Mouse (Mus musculus): Measurements from ENCODE around the gene Lmod3. TPM values are rescaled to one million over a fixed set of nuclear protein-coding genes. Genes with fewer than 3 reads are reported as not detected.

Lmod3 gene
- polyA plus RNA-seq, 1 experiment from 2014 or later: 0.42 TPM

DNA sequence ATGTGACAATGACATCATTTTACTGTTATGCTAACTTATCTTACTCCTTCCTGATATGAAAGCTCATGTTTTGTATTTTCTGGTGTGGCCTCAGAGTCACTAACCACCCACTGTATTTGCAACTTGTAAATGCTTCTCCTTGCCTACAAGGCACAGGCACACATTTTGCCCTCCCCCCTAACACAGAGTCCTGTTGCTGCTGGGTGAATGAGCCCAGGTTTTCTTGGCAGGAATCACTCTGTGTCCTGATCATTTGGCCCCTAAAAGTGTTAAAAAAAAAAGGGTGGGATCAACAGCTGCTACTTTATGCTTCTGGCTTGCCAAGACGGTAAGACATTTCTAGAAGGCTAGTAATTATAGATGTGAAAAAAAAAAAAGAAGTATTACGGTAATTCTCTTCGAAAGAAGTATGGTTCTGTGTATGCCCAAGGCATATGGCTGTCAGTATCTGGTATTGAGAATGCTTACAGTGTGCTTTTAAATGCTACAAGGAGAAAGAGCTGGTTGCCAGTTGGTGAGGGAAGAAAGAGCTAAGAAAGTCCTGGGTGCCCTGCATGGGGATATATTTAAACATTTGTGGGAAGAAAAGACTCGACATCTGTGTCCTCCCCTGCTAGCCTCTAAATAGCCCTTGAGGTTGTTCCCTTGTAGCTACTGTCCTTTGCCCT lies 36.3 kb downstream of the Lmod3 start:
- Histone ChIP-seq H3K4me3 (ENCODE audit: low read depth, low read length) (no peak overlapping the region), H3K36me3 (ENCODE audit: control insufficient read depth, insufficient read depth, low read length) (no peaks in the 10 kb centered on the region), H3K9ac (ENCODE audit: low read depth, low read length) (no peak overlapping the region), H3K27ac (ENCODE audit: low read depth, low read length) (no peak overlapping the region), H3K4me2 (replicated peaks; ENCODE audit: low read depth, low read length) (no peak overlapping the region), H3K27me3 (ENCODE audit: control insufficient read depth, insufficient read depth, low read length) (no peaks in the 10 kb centered on the region), H3K9me3 (ENCODE audit: control insufficient read depth, low read length) (no peaks in the 10 kb centered on the region), H3K4me1 (replicated peaks; ENCODE audit: control insufficient read depth, insufficient read depth, low read length) (no peaks in the 10 kb centered on the region)
- WGBS: 90% methylated on average over 4 of the region's 4 CpGs
- DNase-seq (ENCODE audit: low spot score) (no peak), ATAC-seq (ENCODE audit: low FRiP score) (no peak)

DNA sequence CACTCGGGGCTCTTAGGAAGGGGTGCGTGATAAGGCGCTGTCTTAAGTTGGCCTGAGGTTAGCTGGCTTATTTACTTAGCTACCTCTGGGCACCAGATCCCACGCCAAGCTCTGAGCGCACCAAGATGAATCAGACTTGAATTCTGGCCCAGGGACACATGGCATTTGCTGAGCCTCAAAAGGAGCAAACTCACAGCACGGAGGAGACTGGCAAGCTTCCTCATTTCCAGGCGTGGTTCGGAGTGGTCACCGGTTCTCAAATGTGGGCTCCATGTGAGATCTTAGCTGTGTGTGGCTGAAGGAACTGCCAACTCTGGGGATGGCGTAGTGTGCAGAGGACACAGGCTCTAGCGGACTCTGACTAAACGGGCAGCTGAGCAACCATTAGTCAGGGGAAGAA lies 40.6 kb downstream of the Lmod3 start:
- no peak overlapping the region for H3K4me3 ChIP-seq (ENCODE audit: low read depth, low read length)

GRCm38 (mm10) chr6:97210962-97211601 lies 41.5 kb downstream of the Lmod3 start:
- 4% methylated on average over 22 of the region's 22 CpGs for WGBS
- H3K27ac ChIP-seq (ENCODE audit: low read depth, low read length): peak overlapping the region; percentile 42; the same call in 1 of the 2 replicates
- no peaks in the 10 kb centered on the region for H3K9me3 ChIP-seq (ENCODE audit: control insufficient read depth, low read length)
- peak overlapping the region; percentile 75 for H3K9ac ChIP-seq (ENCODE audit: low read depth, low read length)
- H3K36me3 ChIP-seq (ENCODE audit: control insufficient read depth, insufficient read depth, low read length): no peaks in the 10 kb centered on the region
- DNase-seq (ENCODE audit: low spot score) (no peak), ATAC-seq (ENCODE audit: low FRiP score) (peak; percentile 67)
- H3K27me3 ChIP-seq (ENCODE audit: control insufficient read depth, insufficient read depth, low read length): no peaks in the 10 kb centered on the region
- peak overlapping the region; percentile 64 for H3K4me3 ChIP-seq (ENCODE audit: low read depth, low read length)
- peak overlapping the region; percentile 81 for H3K4me2 ChIP-seq (replicated peaks; ENCODE audit: low read depth, low read length)
- no peaks in the 10 kb centered on the region for H3K4me1 ChIP-seq (replicated peaks; ENCODE audit: control insufficient read depth, insufficient read depth, low read length)

More for the DNA sequence above, 40.6 kb downstream of the Lmod3 start:
- WGBS: 81% methylated on average over 12 of the region's 12 CpGs
- ATAC-seq (ENCODE audit: low FRiP score) (no peak), DNase-seq (ENCODE audit: low spot score) (no peak)
- Histone ChIP-seq H3K36me3 (ENCODE audit: control insufficient read depth, insufficient read depth, low read length) (no peaks in the 10 kb centered on the region), H3K9me3 (ENCODE audit: control insufficient read depth, low read length) (no peaks in the 10 kb centered on the region), H3K4me2 (replicated peaks; ENCODE audit: low read depth, low read length) (peak overlapping the region; percentile 81; the same call in 1 of the 2 replicates), H3K4me1 (replicated peaks; ENCODE audit: control insufficient read depth, insufficient read depth, low read length) (no peaks in the 10 kb centered on the region), H3K9ac (ENCODE audit: low read depth, low read length) (no peak overlapping the region), H3K27ac (ENCODE audit: low read depth, low read length) (no peak overlapping the region), H3K27me3 (ENCODE audit: control insufficient read depth, insufficient read depth, low read length) (no peaks in the 10 kb centered on the region)

DNA sequence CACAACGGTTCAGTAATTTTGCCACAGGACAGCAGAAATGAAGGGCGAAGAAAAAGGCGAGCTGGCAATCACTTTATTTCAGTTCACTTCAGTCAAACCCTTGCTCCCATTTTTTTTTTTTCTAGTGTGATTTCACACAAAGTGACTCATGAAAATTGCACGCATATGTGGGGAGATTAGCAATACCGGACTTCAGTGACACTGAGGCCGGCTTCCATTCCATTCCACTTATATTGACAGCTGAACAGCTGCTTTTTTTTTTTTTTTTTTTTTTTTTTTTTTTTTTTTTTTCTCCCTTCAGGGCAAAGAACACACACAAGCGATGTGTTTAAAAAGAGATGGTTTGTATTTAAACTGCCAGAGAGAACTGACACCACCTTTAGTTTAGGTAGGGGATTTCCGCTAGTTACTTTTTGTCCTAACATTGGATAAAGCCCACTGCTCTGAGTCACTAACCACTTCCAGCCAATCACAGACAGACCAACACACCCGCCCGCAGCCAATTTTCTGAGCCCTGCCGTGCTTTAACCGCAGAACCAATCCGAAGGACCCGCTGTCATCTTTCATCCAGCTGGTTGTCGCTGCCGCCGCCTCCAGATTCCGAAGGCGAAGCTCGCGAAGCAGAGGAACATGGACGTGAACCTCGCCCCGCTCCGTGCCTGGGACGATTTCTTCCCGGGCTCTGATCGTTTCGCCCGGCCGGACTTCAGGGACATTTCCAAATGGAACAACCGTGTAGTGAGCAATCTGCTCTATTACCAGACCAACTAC lies 42.2 kb downstream of the Lmod3 start, which contains the start of gene Arl6ip5:
Gene Arl6ip5, plus strand, starts transcription at position 499 of the 771 bp plus-strand sequence.
- no peaks in the 10 kb centered on the region for H3K4me1 ChIP-seq (replicated peaks; ENCODE audit: control insufficient read depth, insufficient read depth, low read length)
- DNase-seq (ENCODE audit: low spot score): peak; percentile 88
- WGBS: 11% methylated on average over 32 of the region's 32 CpGs
- H3K4me2 ChIP-seq (replicated peaks; ENCODE audit: low read depth, low read length): peak within 1 kb of the TSS; percentile 81
- H3K27ac ChIP-seq (ENCODE audit: low read depth, low read length): peak within 1 kb of the TSS; percentile 42; the same call in 1 of the 2 replicates
- ATAC-seq (ENCODE audit: low FRiP score): peak; percentile 67
- peak within 1 kb of the TSS; percentile 75 for H3K9ac ChIP-seq (ENCODE audit: low read depth, low read length)
- no peaks in the 10 kb centered on the region for H3K9me3 ChIP-seq (ENCODE audit: control insufficient read depth, low read length)
- H3K4me3 ChIP-seq (ENCODE audit: low read depth, low read length): peak within 1 kb of the TSS; percentile 64
- no peaks in the 10 kb centered on the region for H3K36me3 ChIP-seq (ENCODE audit: control insufficient read depth, insufficient read depth, low read length)
- H3K27me3 ChIP-seq (ENCODE audit: control insufficient read depth, insufficient read depth, low read length): no peaks in the 10 kb centered on the region

DNA sequence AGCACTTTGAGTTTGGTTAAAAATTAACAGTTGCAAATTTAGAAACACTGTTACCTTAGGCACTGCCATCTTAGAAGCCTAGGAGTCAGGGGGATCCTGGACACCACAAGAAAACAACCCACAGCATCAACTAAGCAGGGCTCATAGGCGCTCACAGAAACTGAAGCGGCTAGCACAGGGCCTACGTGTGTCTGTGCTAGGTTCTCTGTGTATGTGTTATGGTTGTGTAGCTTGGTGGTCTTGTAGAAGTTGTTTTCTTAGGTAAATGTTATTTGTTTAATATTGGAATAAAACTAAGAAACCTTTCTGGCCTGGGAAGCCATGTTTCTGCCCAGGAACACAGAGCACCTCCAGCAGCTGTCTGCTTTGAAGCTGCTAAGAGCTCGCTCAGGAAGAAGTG lies 42.8 kb downstream of the Lmod3 start:
- Histone ChIP-seq H3K4me1 (replicated peaks; ENCODE audit: control insufficient read depth, insufficient read depth, low read length) (no peaks in the 10 kb centered on the region), H3K27me3 (ENCODE audit: control insufficient read depth, insufficient read depth, low read length) (no peaks in the 10 kb centered on the region), H3K9me3 (ENCODE audit: control insufficient read depth, low read length) (no peaks in the 10 kb centered on the region), H3K36me3 (ENCODE audit: control insufficient read depth, insufficient read depth, low read length) (no peaks in the 10 kb centered on the region), H3K4me2 (replicated peaks; ENCODE audit: low read depth, low read length) (no peak overlapping the region), H3K27ac (ENCODE audit: low read depth, low read length) (no peak overlapping the region), H3K9ac (ENCODE audit: low read depth, low read length) (no peak overlapping the region), H3K4me3 (ENCODE audit: low read depth, low read length) (no peak overlapping the region)
- ATAC-seq (ENCODE audit: low FRiP score) (no peak), DNase-seq (ENCODE audit: low spot score) (no peak)
- WGBS: 82% methylated on average over 4 of the region's 4 CpGs

DNA sequence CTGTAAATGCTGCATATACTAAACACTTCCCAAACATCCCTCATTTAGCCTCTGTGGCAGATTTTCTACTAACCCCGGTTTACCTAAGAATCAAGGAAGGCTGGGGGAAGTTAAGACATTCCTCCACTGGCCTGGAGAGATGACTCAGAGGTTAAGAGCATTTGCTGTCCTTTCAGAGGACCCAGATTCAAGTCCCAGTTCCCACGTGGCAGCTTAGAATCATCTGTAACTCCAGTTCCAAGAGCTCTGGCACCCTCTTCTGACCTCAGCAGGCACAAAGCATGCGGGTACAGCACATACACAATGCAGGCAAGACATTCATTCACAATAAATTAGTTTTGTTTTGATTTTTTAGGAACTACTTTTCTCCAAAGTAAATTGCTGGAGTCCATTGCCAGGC lies 43.4 kb downstream of the Lmod3 start:
- no peak overlapping the region for H3K9ac ChIP-seq (ENCODE audit: low read depth, low read length)
- no peak overlapping the region for H3K4me2 ChIP-seq (replicated peaks; ENCODE audit: low read depth, low read length)
- WGBS: 49% methylated on average over 3 of the region's 3 CpGs
- H3K9me3 ChIP-seq (ENCODE audit: control insufficient read depth, low read length): no peaks in the 10 kb centered on the region
- H3K27ac ChIP-seq (ENCODE audit: low read depth, low read length): no peak overlapping the region
- ATAC-seq (ENCODE audit: low FRiP score): no peak
- no peaks in the 10 kb centered on the region for H3K36me3 ChIP-seq (ENCODE audit: control insufficient read depth, insufficient read depth, low read length)
- no peaks in the 10 kb centered on the region for H3K4me1 ChIP-seq (replicated peaks; ENCODE audit: control insufficient read depth, insufficient read depth, low read length)
- H3K4me3 ChIP-seq (ENCODE audit: low read depth, low read length): no peak overlapping the region
- H3K27me3 ChIP-seq (ENCODE audit: control insufficient read depth, insufficient read depth, low read length): no peaks in the 10 kb centered on the region
- DNase-seq (ENCODE audit: low spot score): no peak

- Histone ChIP-seq H3K4me3 (ENCODE audit: low read depth, low read length) (no peak overlapping the region), H3K4me1 (replicated peaks; ENCODE audit: control insufficient read depth, insufficient read depth, low read length) (no peaks in the 10 kb centered on the region), H3K9ac (ENCODE audit: low read depth, low read length) (no peak overlapping the region), H3K4me2 (replicated peaks; ENCODE audit: low read depth, low read length) (no peak overlapping the region), H3K27me3 (ENCODE audit: control insufficient read depth, insufficient read depth, low read length) (no peaks in the 10 kb centered on the region), H3K9me3 (ENCODE audit: control insufficient read depth, low read length) (no peaks in the 10 kb centered on the region), H3K27ac (ENCODE audit: low read depth, low read length) (no peak overlapping the region), H3K36me3 (ENCODE audit: control insufficient read depth, insufficient read depth, low read length) (no peaks in the 10 kb centered on the region)
- no peak for DNase-seq (ENCODE audit: low spot score)
- ATAC-seq (ENCODE audit: low FRiP score): no peak
- WGBS: 35% methylated on average over 3 of the region's 3 CpGs
Measured at GRCm38 (mm10) chr6:97208406-97208805, 44.2 kb downstream of the Lmod3 start.

DNA sequence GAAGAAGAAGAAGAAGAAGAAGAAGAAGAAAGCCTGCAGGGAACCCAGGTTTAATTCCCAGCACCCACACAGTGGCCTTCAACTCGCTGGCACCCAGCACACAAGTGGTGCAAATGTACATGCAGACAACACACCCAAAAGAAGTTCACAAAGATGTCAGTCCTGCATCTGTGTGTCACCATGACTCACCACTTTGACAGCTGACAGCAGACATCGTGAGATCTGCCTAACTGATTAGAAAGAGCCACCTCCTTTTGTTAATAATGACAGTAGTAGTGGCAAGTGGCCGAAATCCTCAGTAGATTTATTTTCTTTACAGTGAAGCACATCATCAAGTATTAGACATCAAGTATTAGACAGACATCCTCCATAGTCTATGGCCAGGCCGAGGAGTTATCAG lies 45.5 kb downstream of the Lmod3 start:
- no peaks in the 10 kb centered on the region for H3K36me3 ChIP-seq (ENCODE audit: control insufficient read depth, insufficient read depth, low read length)
- no peak overlapping the region for H3K27ac ChIP-seq (ENCODE audit: low read depth, low read length)
- no peaks in the 10 kb centered on the region for H3K9me3 ChIP-seq (ENCODE audit: control insufficient read depth, low read length)
- no peak overlapping the region for H3K9ac ChIP-seq (ENCODE audit: low read depth, low read length)
- H3K4me2 ChIP-seq (replicated peaks; ENCODE audit: low read depth, low read length): no peak overlapping the region
- DNase-seq (ENCODE audit: low spot score) (no peak), ATAC-seq (ENCODE audit: low FRiP score) (no peak)
- 80% methylated on average over 4 of the region's 4 CpGs for WGBS
- H3K4me1 ChIP-seq (replicated peaks; ENCODE audit: control insufficient read depth, insufficient read depth, low read length): no peaks in the 10 kb centered on the region
- no peaks in the 10 kb centered on the region for H3K27me3 ChIP-seq (ENCODE audit: control insufficient read depth, insufficient read depth, low read length)
- H3K4me3 ChIP-seq (ENCODE audit: low read depth, low read length): no peak overlapping the region
